Mouse (Mus musculus) ES-E14 (cell line): Measurements from ENCODE around the gene Yae1d1.

ENCODE experiments used
- CHD2 ChIP-seq: IDR thresholded peaks from 2 replicates; pipeline ENCODE4 v1.6.1; 2014; ENCODE audit warnings: mild to moderate bottlenecking, low read depth, low read length, inconsistent platforms
- HCFC1 ChIP-seq: IDR thresholded peaks from 2 replicates; pipeline ENCODE4 v1.6.1; 2012; ENCODE audit warnings: low read length, inconsistent platforms, borderline replicate concordance; ENCODE audit not compliant: insufficient read depth
- MAFK ChIP-seq: IDR thresholded peaks from 2 replicates; pipeline ENCODE4 v1.6.1; 2014; ENCODE audit warnings: mild to moderate bottlenecking, low read depth, low read length, inconsistent platforms; ENCODE audit not compliant: insufficient read depth
- ZNF384 ChIP-seq: IDR thresholded peaks from 2 replicates; pipeline ENCODE4 v1.6.1; 2012; ENCODE audit warnings: low read depth, low read length, inconsistent platforms

- no peak for TF ChIP-seq MAFK
- no peak for TF ChIP-seq CHD2
- TF ChIP-seq ZNF384, result no peak
- TF ChIP-seq HCFC1, result no peak
These were observed 17.9 kb upstream of the Yae1d1 start for GRCm38 (mm10) chr13:18011055-18011454.
